Mouse (Mus musculus) kidney, postnatal 10 days (tissue): ENCODE measurements at regions not wholly inside any gene's neighbourhood (a gene's known extent, or its start where the extent isn't known, plus 50 kb on each side); places are given as distances from the start of the nearest gene placed in this dataset.

Experiments
- DNase-seq: peaks from one replicate; pipeline ENCODE4 v3.0.0; 2021; ENCODE audit warnings: mixed read lengths

- DNase-seq = no peak
Measured at GRCm38 (mm10) chr12:32489415-32490139, 111.1 kb downstream of the Ccdc71l start.

GRCm38 (mm10) chr12:32504196-32504595, 125.7 kb downstream of the Ccdc71l start:
- no peak for DNase-seq

- DNase-seq = no peak
Measured at GRCm38 (mm10) chr12:32508671-32509070, 130.2 kb downstream of the Ccdc71l start.

- DNase-seq = no peak
Measured at GRCm38 (mm10) chr12:32525586-32525985, 147.1 kb downstream of the Ccdc71l start.

GRCm38 (mm10) chr12:32531216-32531615, 152.7 kb downstream of the Ccdc71l start:
- no peak for DNase-seq

- DNase-seq = peak; percentile 20
Measured at GRCm38 (mm10) chr12:32533641-32534040, 155.1 kb downstream of the Ccdc71l start.

GRCm38 (mm10) chr12:32545466-32545865, 167.0 kb downstream of the Ccdc71l start:
- DNase-seq = no peak

GRCm38 (mm10) chr12:32546356-32546755, 167.9 kb downstream of the Ccdc71l start:
- no peak for DNase-seq

- DNase-seq = no peak
Measured at GRCm38 (mm10) chr12:32553793-32554192, 175.3 kb downstream of the Ccdc71l start.

- no peak for DNase-seq
Measured at GRCm38 (mm10) chr12:32567777-32568176, 189.3 kb downstream of the Ccdc71l start.

GRCm38 (mm10) chr12:32581304-32581703, 202.8 kb downstream of the Ccdc71l start:
- DNase-seq = no peak

- no peak for DNase-seq
Measured at GRCm38 (mm10) chr12:32602131-32602815, 217.1 kb upstream of the Nampt start.

- DNase-seq = no peak
Measured at GRCm38 (mm10) chr12:32605353-32605752, 214.0 kb upstream of the Nampt start.

- DNase-seq = no peak
Measured at GRCm38 (mm10) chr12:32615000-32615399, 204.3 kb upstream of the Nampt start.

- DNase-seq = no peak
Measured at GRCm38 (mm10) chr12:32616086-32616485, 203.3 kb upstream of the Nampt start.

- DNase-seq = no peak
Measured at GRCm38 (mm10) chr12:32617031-32617430, 202.3 kb upstream of the Nampt start.

- no peak for DNase-seq
Measured at GRCm38 (mm10) chr12:32619830-32620229, 199.5 kb upstream of the Nampt start.

- no peak for DNase-seq
Measured at GRCm38 (mm10) chr12:32621739-32622138, 197.6 kb upstream of the Nampt start.

GRCm38 (mm10) chr12:32628552-32628951, 190.8 kb upstream of the Nampt start:
- DNase-seq = no peak

- DNase-seq = no peak
Measured at GRCm38 (mm10) chr12:32632935-32633334, 186.4 kb upstream of the Nampt start.

- DNase-seq = no peak
Measured at GRCm38 (mm10) chr12:32635055-32635454, 184.3 kb upstream of the Nampt start.

- DNase-seq = peak; percentile 10
Measured at GRCm38 (mm10) chr12:32637400-32638100, 181.8 kb upstream of the Nampt start.

- no peak for DNase-seq
Measured at GRCm38 (mm10) chr12:32640591-32640990, 178.8 kb upstream of the Nampt start.

GRCm38 (mm10) chr12:32642493-32642892, 176.9 kb upstream of the Nampt start:
- no peak for DNase-seq
